Mouse (Mus musculus): Measurements from ENCODE around the gene Dcp1b. TPM values are rescaled to one million over a fixed set of nuclear protein-coding genes. Genes with fewer than 3 reads are reported as not detected.
"Not testable (repeated sequence)": the region's sequence is repeated elsewhere in the genome, so short reads cannot be mapped to it uniquely, and the experiment has no call there.

Gene Dcp1b
- polyA plus RNA-seq, 1 experiment = 4.9 TPM

DNA sequence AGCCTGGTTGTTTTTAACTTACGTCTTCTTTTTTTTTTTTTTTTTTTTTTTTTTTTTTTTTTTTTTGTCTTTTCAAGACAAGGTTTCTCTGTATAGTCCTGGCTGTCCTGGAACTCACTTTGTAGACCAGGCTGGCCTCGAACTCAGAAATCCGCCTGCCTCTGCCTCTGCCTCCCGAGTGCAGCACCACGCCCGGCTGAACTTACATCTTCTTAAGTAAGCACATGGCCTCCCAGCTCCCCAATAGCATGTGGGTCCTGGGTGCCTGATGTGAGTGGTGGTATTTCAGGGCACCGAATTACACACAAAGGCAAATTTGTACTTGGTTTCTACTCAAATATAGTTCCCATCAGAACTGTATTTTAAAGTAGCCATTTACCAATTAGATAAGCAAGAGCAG, 31.0 kb downstream of the Dcp1b start:
- H3K4me3 ChIP-seq (ENCODE audit: insufficient read depth, low read depth, low read length); H3K4me1 ChIP-seq (ENCODE audit: control insufficient read depth, insufficient read depth, insufficient read length, low read length); H3K27ac ChIP-seq (replicated peaks; ENCODE audit: low read depth, low read length): not testable (repeated sequence)

DNA sequence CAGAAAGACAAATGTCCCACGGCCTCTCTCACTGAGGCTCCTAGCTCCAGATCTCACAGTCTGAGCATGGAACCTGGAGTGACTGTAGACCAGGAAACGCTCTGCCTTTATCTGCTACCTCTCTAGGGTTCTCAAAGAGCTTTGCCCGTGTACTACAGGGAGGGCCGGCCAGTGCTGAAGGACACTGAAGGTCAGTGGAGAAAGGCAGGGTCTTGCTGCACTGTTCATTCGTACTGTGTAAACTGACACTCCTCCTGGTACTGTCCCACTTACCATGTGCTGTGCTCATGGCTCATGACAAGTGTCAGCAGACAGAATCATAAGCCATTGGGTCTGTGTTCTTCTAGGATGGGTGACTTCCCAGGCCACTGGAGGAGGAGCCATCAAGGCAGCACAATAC, 38.3 kb downstream of the Dcp1b start:
- peaks cover 4% of the 10 kb centered on the region for H3K4me1 ChIP-seq (ENCODE audit: control insufficient read depth, insufficient read depth, insufficient read length, low read length)
- no peak overlapping the region for H3K4me3 ChIP-seq (ENCODE audit: insufficient read depth, low read depth, low read length)
- no peak overlapping the region for H3K27ac ChIP-seq (replicated peaks; ENCODE audit: low read depth, low read length)

DNA sequence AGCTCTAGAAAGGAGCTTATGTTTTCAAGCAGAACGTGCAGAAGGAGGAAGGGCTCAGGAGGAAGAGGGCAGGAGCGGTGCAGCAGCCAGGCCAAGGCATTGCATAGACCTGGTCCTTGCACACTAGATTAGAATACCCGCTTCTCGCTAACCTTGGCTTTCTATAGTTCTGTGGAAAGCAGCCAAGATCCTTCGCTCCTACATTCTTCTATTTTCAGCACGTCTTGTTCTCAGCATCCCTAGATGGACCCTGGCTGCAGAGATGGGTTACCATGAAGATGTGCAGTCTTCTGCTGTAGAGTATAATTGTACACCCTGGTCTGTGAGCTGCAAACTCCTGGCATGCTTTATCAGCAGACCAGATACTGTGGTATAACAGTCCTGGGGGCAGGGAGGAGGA, 39.1 kb downstream of the Dcp1b start:
- Histone ChIP-seq H3K4me3 (ENCODE audit: insufficient read depth, low read depth, low read length) (no peak overlapping the region), H3K4me1 (ENCODE audit: control insufficient read depth, insufficient read depth, insufficient read length, low read length) (peaks cover 4% of the 10 kb centered on the region), H3K27ac (replicated peaks; ENCODE audit: low read depth, low read length) (no peak overlapping the region)

GRCm38 (mm10) chr6:119215040-119215613, 40.1 kb downstream of the Dcp1b start:
- no peak overlapping the region for H3K27ac ChIP-seq (replicated peaks; ENCODE audit: low read depth, low read length)
- peaks cover 4% of the 10 kb centered on the region for H3K4me1 ChIP-seq (ENCODE audit: control insufficient read depth, insufficient read depth, insufficient read length, low read length)
- no peak overlapping the region for H3K4me3 ChIP-seq (ENCODE audit: insufficient read depth, low read depth, low read length)

GRCm38 (mm10) chr6:119217661-119218060, 42.6 kb downstream of the Dcp1b start:
- no peak overlapping the region for H3K27ac ChIP-seq (replicated peaks; ENCODE audit: low read depth, low read length)
- peaks cover 4% of the 10 kb centered on the region for H3K4me1 ChIP-seq (ENCODE audit: control insufficient read depth, insufficient read depth, insufficient read length, low read length)
- H3K4me3 ChIP-seq (ENCODE audit: insufficient read depth, low read depth, low read length) = no peak overlapping the region

DNA sequence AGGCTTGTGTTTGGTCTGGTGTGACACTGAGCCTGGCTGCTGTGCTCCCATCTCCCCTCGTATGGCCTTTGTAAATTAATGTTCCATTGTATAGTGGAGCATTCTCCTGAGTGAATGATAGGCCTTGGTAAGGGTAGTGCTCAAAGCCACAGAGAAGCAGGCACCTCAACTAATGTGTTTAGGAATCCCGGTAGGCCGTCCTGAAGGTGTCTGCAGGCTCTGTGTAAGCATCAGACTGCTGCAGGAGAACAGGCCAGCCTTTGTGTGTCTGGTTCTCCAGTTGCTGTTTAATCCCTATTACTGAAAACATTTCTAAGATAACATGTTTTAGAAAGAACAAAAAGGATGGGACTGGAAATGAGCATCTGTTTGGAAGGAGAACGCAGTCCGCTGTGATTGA, 43.5 kb downstream of the Dcp1b start:
- Histone ChIP-seq H3K4me1 (ENCODE audit: control insufficient read depth, insufficient read depth, insufficient read length, low read length) (peaks cover 4% of the 10 kb centered on the region), H3K4me3 (ENCODE audit: insufficient read depth, low read depth, low read length) (no peak overlapping the region), H3K27ac (replicated peaks; ENCODE audit: low read depth, low read length) (no peak overlapping the region)

GRCm38 (mm10) chr6:119219237-119219870, 44.3 kb downstream of the Dcp1b start:
- H3K4me1 ChIP-seq (ENCODE audit: control insufficient read depth, insufficient read depth, insufficient read length, low read length) = peaks cover 4% of the 10 kb centered on the region
- no peak overlapping the region for H3K4me3 ChIP-seq (ENCODE audit: insufficient read depth, low read depth, low read length)
- no peak overlapping the region for H3K27ac ChIP-seq (replicated peaks; ENCODE audit: low read depth, low read length)

DNA sequence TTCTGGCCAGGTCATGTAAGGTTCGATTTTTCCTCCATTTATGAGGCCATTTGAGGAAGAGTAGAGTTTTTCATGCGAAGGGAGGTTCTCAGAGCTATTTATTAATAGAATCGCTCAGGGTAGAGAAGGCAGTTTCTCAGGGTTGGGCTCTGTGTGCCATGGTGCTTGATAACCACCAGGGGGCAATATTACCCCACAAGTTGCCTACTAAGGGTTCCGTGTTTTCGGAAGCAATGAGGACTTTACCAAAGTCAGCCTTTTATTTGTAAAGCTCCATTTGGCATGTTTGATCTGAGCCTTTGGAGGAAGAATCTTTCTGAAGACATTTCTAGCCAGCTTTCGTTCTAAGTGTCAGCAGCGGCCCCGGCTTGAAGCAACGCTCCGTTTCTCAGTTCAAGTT, 45.2 kb downstream of the Dcp1b start:
- Histone ChIP-seq H3K27ac (replicated peaks; ENCODE audit: low read depth, low read length) (no peak overlapping the region), H3K4me1 (ENCODE audit: control insufficient read depth, insufficient read depth, insufficient read length, low read length) (peaks cover 6% of the 10 kb centered on the region), H3K4me3 (ENCODE audit: insufficient read depth, low read depth, low read length) (no peak overlapping the region)

GRCm38 (mm10) chr6:119224451-119225195, 49.6 kb downstream of the Dcp1b start:
- H3K4me1 ChIP-seq (ENCODE audit: control insufficient read depth, insufficient read depth, insufficient read length, low read length) = 0 out of 2 replicates have a peak, but pooled peaks cover 3% of the 10 kb centered on the region
- H3K27ac ChIP-seq (replicated peaks; ENCODE audit: low read depth, low read length) = no peak overlapping the region
- H3K4me3 ChIP-seq (ENCODE audit: insufficient read depth, low read depth, low read length) = no peak overlapping the region

DNA sequence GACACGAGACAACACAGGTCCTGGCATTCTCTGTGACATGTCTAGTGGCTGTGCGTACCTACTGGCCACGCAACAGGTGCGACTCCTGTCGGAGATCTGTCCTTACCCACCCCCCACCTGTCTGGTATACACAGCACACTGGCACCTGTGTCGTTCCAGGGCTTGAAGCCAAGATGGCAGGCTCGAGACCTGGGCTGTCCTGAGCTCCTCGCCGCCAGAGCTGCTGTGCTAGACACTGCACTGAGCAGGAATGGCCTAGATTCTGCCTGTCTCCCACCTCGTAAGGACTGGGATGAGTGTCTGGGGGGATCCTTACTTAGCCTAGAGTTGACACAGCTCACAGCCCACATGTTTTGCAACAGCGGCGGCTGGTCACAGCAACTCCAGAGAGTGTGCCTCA, 50.2 kb downstream of the Dcp1b start:
- Histone ChIP-seq H3K4me1 (ENCODE audit: control insufficient read depth, insufficient read depth, insufficient read length, low read length) (0 out of 2 replicates have a peak, but pooled peaks cover 3% of the 10 kb centered on the region), H3K27ac (replicated peaks; ENCODE audit: low read depth, low read length) (no peak overlapping the region), H3K4me3 (ENCODE audit: insufficient read depth, low read depth, low read length) (no peak overlapping the region)

DNA sequence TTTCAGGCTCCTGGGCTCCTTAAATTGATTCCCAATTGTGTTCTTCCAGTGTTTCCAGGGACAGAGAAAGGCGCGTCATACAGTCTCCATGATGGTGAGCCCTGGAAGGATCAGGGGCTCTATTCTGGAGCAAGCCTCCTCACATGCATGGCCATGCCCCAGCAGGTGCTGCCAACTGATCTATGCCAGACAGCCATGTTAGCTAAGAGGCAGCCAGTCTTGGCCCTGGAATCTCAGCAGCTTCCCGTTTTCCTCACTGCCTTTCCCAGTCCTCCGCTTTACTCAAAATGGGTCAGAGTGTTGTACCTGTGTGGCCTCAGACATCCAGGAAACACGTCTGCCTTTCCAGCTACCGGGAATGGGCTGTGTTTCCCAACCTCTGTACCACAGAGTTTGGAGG, 50.7 kb downstream of the Dcp1b start:
- no peak overlapping the region for H3K27ac ChIP-seq (replicated peaks; ENCODE audit: low read depth, low read length)
- 0 out of 2 replicates have a peak, but pooled peaks cover 3% of the 10 kb centered on the region for H3K4me1 ChIP-seq (ENCODE audit: control insufficient read depth, insufficient read depth, insufficient read length, low read length)
- H3K4me3 ChIP-seq (ENCODE audit: insufficient read depth, low read depth, low read length) = no peak overlapping the region

DNA sequence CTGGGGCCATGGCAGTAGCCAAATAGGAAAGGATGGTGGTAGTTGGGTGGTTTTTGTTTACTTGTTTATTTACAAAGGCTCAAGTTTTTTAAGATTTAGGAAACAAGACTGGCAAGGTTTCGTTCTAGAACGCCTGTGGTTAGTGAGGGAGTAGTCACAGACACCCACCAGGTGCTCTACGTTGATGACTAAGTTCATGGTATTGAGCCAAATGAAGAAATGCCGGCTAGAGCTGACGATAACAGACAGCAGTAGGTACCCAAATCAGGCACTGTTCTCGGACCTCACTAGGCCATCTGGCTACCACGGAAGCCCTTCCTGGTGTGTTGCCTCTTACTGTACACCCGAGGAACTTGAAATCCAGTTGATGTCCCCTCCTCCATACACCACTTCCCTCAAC, 51.9 kb downstream of the Dcp1b start:
- H3K4me1 ChIP-seq (ENCODE audit: control insufficient read depth, insufficient read depth, insufficient read length, low read length) = 0 out of 2 replicates have a peak, but pooled peaks cover 3% of the 10 kb centered on the region
- H3K27ac ChIP-seq (replicated peaks; ENCODE audit: low read depth, low read length) = no peak overlapping the region
- H3K4me3 ChIP-seq (ENCODE audit: insufficient read depth, low read depth, low read length) = no peak overlapping the region

GRCm38 (mm10) chr6:119228861-119229603, 54.0 kb downstream of the Dcp1b start:
- Histone ChIP-seq H3K4me3 (ENCODE audit: insufficient read depth, low read depth, low read length) (no peak overlapping the region), H3K27ac (replicated peaks; ENCODE audit: low read depth, low read length) (no peak overlapping the region), H3K4me1 (ENCODE audit: control insufficient read depth, insufficient read depth, insufficient read length, low read length) (0 out of 2 replicates have a peak, but pooled peaks cover 3% of the 10 kb centered on the region)

DNA sequence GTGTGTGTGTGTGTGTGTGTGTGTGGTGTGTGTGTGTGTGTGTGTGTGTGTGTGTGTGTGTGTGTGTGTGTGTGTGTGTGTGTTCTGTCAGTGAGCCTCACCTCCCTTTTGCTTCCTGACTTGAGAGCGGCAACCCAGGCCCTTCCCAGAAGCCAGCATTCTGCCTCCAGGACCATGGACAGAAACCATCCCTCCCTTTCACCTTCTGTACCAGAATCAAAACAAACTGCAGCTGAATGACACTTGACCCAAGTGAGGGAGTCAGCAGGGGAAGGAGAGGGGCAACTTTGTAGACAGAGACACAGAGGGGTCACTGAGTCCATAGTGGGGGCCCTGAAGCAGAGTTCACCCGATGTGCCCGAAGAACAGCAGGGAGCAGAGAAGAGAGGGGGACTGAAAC, 58.0 kb downstream of the Dcp1b start:
- Histone ChIP-seq H3K4me1 (ENCODE audit: control insufficient read depth, insufficient read depth, insufficient read length, low read length) (no peaks in the 10 kb centered on the region), H3K27ac (replicated peaks; ENCODE audit: low read depth, low read length) (no peak overlapping the region), H3K4me3 (ENCODE audit: insufficient read depth, low read depth, low read length) (no peak overlapping the region)

DNA sequence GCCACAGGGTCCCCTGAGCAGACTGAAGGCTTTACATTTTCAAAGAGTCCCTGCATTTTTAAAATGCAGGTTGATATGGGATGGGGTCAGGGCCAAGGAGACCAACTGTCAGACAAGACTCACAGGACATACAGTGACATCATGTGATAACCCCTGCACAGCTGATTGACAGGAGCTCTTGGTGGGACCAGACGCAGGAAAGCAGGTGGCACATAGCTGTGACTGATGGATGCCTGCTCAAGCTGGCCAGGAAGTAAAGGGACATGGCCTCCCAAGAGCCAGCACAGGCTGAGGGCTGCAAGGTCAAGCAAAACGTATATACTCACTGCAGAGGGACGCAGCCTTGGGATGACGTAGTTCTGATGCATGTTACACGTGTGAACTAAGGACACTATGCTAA, 60.4 kb downstream of the Dcp1b start:
- Histone ChIP-seq H3K4me1 (ENCODE audit: control insufficient read depth, insufficient read depth, insufficient read length, low read length) (no peaks in the 10 kb centered on the region), H3K27ac (replicated peaks; ENCODE audit: low read depth, low read length) (no peak overlapping the region), H3K4me3 (ENCODE audit: insufficient read depth, low read depth, low read length) (no peak overlapping the region)

All from brown adipose tissue, adult 24 weeks (tissue).